ENCODE assay signal across 8 mouse cellular contexts in genomic region chr13:21749387-21750158, GRCm38 (mm10). TPM values are rescaled to one million over a fixed set of nuclear protein-coding genes. Genes with fewer than 3 reads are reported as not detected.
DNase-seq lines count a peak whose midpoint lies in the region; ATAC-seq and TF ChIP-seq lines count a peak whose summit lies in the region.

No protein-coding gene starts in this region.

- no peaks in the 10 kb centered on the region for H3K9me3 ChIP-seq in kidney, embryonic 16.5 days (ENCODE audit: low read length)
- H3K9me3 ChIP-seq in hindbrain, embryonic 10.5 days, result no peaks in the 10 kb centered on the region

- no peak for TF ChIP-seq POLR2A in bone marrow macrophage, adult 2 months (IDR thresholded peaks at IDR 0.05; ENCODE audit: borderline replicate concordance, low read depth, low read length)

- H3K36me3 ChIP-seq in kidney, embryonic 16.5 days (ENCODE audit: insufficient read depth, low read length), result no peaks in the 10 kb centered on the region
- H3K36me3 ChIP-seq in hindbrain, embryonic 10.5 days, result no peaks in the 10 kb centered on the region

- peak overlapping the region; percentile 83 for H3K4me2 ChIP-seq in kidney, embryonic 16.5 days (replicated peaks; ENCODE audit: low read depth, low read length)

- no peak for TF ChIP-seq CTCF in bone marrow macrophage, adult 2 months (IDR thresholded peaks at IDR 0.05; ENCODE audit: low read depth, low read length)

- DNase-seq in kidney, postnatal 14 days, result no peak
- peak; percentile 58 for DNase-seq in hindbrain, embryonic 10.5 days (ENCODE audit: low spot score)
- DNase-seq in mesoderm, embryonic 11.5 days (ENCODE audit: low read depth, low spot score), result peak; percentile 47
- DNase-seq in adrenal gland, postnatal 36 days, result no peak
- DNase-seq in left cerebral cortex, adult 9 months (ENCODE audit: low spot score in 2 of 2), result no peak
- no peak for DNase-seq in kidney, postnatal 25 days

- H3K9ac ChIP-seq in kidney, embryonic 16.5 days (replicated peaks; ENCODE audit: low read length), result peak overlapping the region; percentile 78

- peaks cover 28% of the 10 kb centered on the region for H3K4me1 ChIP-seq in kidney, embryonic 16.5 days (ENCODE audit: insufficient read depth, low read length)
- peaks cover 15% of the 10 kb centered on the region for H3K4me1 ChIP-seq in bone marrow macrophage, adult 2 months (ENCODE audit: control insufficient read depth, insufficient read depth, low read length)
- H3K4me1 ChIP-seq in hindbrain, embryonic 10.5 days (replicated peaks), result peaks cover 49% of the 10 kb centered on the region

- H3K4me3 ChIP-seq in kidney, embryonic 16.5 days (ENCODE audit: low read length), result peak overlapping the region; percentile 60
- peak overlapping the region; percentile 58 for H3K4me3 ChIP-seq in bone marrow macrophage, adult 2 months (ENCODE audit: insufficient read depth, low read length)
- peak overlapping the region; percentile 65 for H3K4me3 ChIP-seq in hindbrain, embryonic 10.5 days

- ATAC-seq in kidney, embryonic 16.5 days (ENCODE audit: low FRiP score, low TSS enrichment), result no peak

- H3K27me3 ChIP-seq in kidney, embryonic 16.5 days (ENCODE audit: insufficient read depth, low read length), result no peaks in the 10 kb centered on the region
- H3K27me3 ChIP-seq in hindbrain, embryonic 10.5 days (ENCODE audit: insufficient read depth, poor library complexity, severe bottlenecking), result no peaks in the 10 kb centered on the region

- 2% methylated on average over 5 of the region's 5 CpGs for WGBS in kidney, embryonic 16.5 days
- WGBS in hindbrain, embryonic 10.5 days, result 5% methylated on average over 5 of the region's 5 CpGs

- H3K27ac ChIP-seq in kidney, embryonic 16.5 days (ENCODE audit: low read length), result peak overlapping the region; percentile 96
- H3K27ac ChIP-seq in bone marrow macrophage, adult 2 months (ENCODE audit: insufficient read depth, low read depth, low read length), result peak overlapping the region; percentile 40
- H3K27ac ChIP-seq in hindbrain, embryonic 10.5 days, result peak overlapping the region; percentile 95

RNA-seq across cellular contexts. Expression of gene Hist1h4k, which starts 0.7 kb away (rescaled TPM):
- polyA plus RNA-seq in kidney, embryonic 16.5 days (2015; fragmentation: Nextera tagmentation; extraction: Ambion mirVana), result 4.3 and 5.9 TPM in 2 replicates
- polyA plus RNA-seq in bone marrow macrophage, adult 2 months (2012; ENCODE audit: insufficient read depth, insufficient read length, missing spikeins), result 3.6 and 8.9 TPM in 2 replicates
- 2.8 and 4.2 TPM in 2 replicates for polyA plus RNA-seq in hindbrain, embryonic 10.5 days (2016; fragmentation: Nextera tagmentation; extraction: Ambion mirVana)
- total RNA-seq in adrenal gland, postnatal 36 days (2021), result 100 to 1,000 TPM; 172 to 183 TPM

RNA-seq across cellular contexts. Expression of gene Hist1h2ak, which starts 4.1 kb away (rescaled TPM):
- 24.4 and 25.9 TPM in 2 replicates for polyA plus RNA-seq in kidney, embryonic 16.5 days (2015; fragmentation: Nextera tagmentation; extraction: Ambion mirVana)
- 4.9 and 9.5 TPM in 2 replicates for polyA plus RNA-seq in bone marrow macrophage, adult 2 months (2012; ENCODE audit: insufficient read depth, insufficient read length, missing spikeins)
- 14.0 and 21.0 TPM in 2 replicates for polyA plus RNA-seq in hindbrain, embryonic 10.5 days (2016; fragmentation: Nextera tagmentation; extraction: Ambion mirVana)
- 10 to 100 TPM; 18.0 to 19.9 TPM for total RNA-seq in adrenal gland, postnatal 36 days (2021)

RNA-seq across cellular contexts. Expression of gene Hist1h2bn, which starts 4.3 kb away (rescaled TPM):
- 2.2 and 3.1 TPM in 2 replicates for polyA plus RNA-seq in kidney, embryonic 16.5 days (2015; fragmentation: Nextera tagmentation; extraction: Ambion mirVana)
- 7.1 and 7.3 TPM in 2 replicates for polyA plus RNA-seq in bone marrow macrophage, adult 2 months (2012; ENCODE audit: insufficient read depth, insufficient read length, missing spikeins)
- 1.0 and 3.4 TPM in 2 replicates for polyA plus RNA-seq in hindbrain, embryonic 10.5 days (2016; fragmentation: Nextera tagmentation; extraction: Ambion mirVana)
- total RNA-seq in adrenal gland, postnatal 36 days (2021), result 10 to 100 TPM; 36.1 to 38.9 TPM

RNA-seq across cellular contexts. Expression of gene Hist1h4j, which starts 14.7 kb away (rescaled TPM):
- 1.4 and 1.6 TPM in 2 replicates for polyA plus RNA-seq in kidney, embryonic 16.5 days (2015; fragmentation: Nextera tagmentation; extraction: Ambion mirVana)
- 1.8 and 2.7 TPM in 2 replicates for polyA plus RNA-seq in bone marrow macrophage, adult 2 months (2012; ENCODE audit: insufficient read depth, insufficient read length, missing spikeins)
- polyA plus RNA-seq in hindbrain, embryonic 10.5 days (2016; fragmentation: Nextera tagmentation; extraction: Ambion mirVana), result 0.58 and 0.85 TPM in 2 replicates
- total RNA-seq in adrenal gland, postnatal 36 days (2021), result 10 to 100 TPM; 11.8 to 14.2 TPM

RNA-seq across cellular contexts. Expression of gene Hist1h2bm, which starts 27.7 kb away (rescaled TPM):
- 4.3 and 4.4 TPM in 2 replicates for polyA plus RNA-seq in kidney, embryonic 16.5 days (2015; fragmentation: Nextera tagmentation; extraction: Ambion mirVana)
- 2.1 TPM in 1 of 2 replicates, not detected in the other for polyA plus RNA-seq in bone marrow macrophage, adult 2 months (2012; ENCODE audit: insufficient read depth, insufficient read length, missing spikeins)
- polyA plus RNA-seq in hindbrain, embryonic 10.5 days (2016; fragmentation: Nextera tagmentation; extraction: Ambion mirVana), result 5.2 and 6.1 TPM in 2 replicates
- 10 to 100 TPM; 17.4 to 18.8 TPM for total RNA-seq in adrenal gland, postnatal 36 days (2021)

Comparison
In these comparisons a context has a peak if more than half of its experiments do, and no peak if none do; other contexts are left out.
1. H3K27ac ChIP-seq: peak in every context shown above with its lines; median percentile 96 in kidney, embryonic 16.5 days; 95 in hindbrain, embryonic 10.5 days; 40 in bone marrow macrophage, adult 2 months.
2. DNase-seq: peak in hindbrain, embryonic 10.5 days (single experiment) and mesoderm, embryonic 11.5 days (single experiment); none in kidney, postnatal 14 days (single experiment), adrenal gland, postnatal 36 days (0 of 2), left cerebral cortex, adult 9 months (0 of 2) and kidney, postnatal 25 days (0 of 2).
3. Peak in every context shown above with its lines, with median percentiles within 50 percentile points of each other: H3K4me3 ChIP-seq.